Mouse (Mus musculus): ENCODE results near the gene Rabl3. TPM values are rescaled to one million over a fixed set of nuclear protein-coding genes. Genes with fewer than 3 reads are reported as not detected.

The Rabl3 gene
- total and polyA plus RNA-seq, 3 experiments: 7.3 to 13.5 TPM; not detected in 1

GRCm38 (mm10) chr16:37571554-37571953 is 31.9 kb downstream of the Rabl3 start:
- H3K79me2 ChIP-seq (ENCODE audit: control insufficient read depth, insufficient read depth, low read length, poor library complexity): no peaks in the 10 kb centered on the region
- H3K27me3 ChIP-seq (ENCODE audit: control insufficient read depth in 1 of 2, insufficient read depth in 2 of 2, low read length in 2 of 2): no peaks in the 10 kb centered on the region
- H3K4me3 ChIP-seq (ENCODE audit: control insufficient read depth in 1 of 2, insufficient read depth in 1 of 2, low read depth in 2 of 2, low read length in 2 of 2): no peak overlapping the region
- H3K9ac ChIP-seq (ENCODE audit: control insufficient read depth, low read depth, low read length, poor library complexity, severe bottlenecking): no peak overlapping the region
- H3K4me1 ChIP-seq (ENCODE audit: control insufficient read depth in 1 of 2, insufficient read depth in 2 of 2, low read length in 2 of 2): peaks cover 0 to 3% of the 10 kb centered on the region in 2 experiments; a peak in 1 of 4 replicates
- no peaks in the 10 kb centered on the region for H3K9me3 ChIP-seq (replicated peaks; ENCODE audit: insufficient read depth, low read length)
- TF ChIP-seq MXI1 (IDR thresholded peaks at IDR 0.05; ENCODE audit: low read depth, low read length) (no peak), TBP (IDR thresholded peaks at IDR 0.05; ENCODE audit: low read depth, low read length) (no peak), RCOR1 (IDR thresholded peaks at IDR 0.05; ENCODE audit: low read depth, low read length) (no peak), POLR2AphosphoS5 (IDR thresholded peaks at IDR 0.05; ENCODE audit: borderline replicate concordance, low read depth, low read length) (no peak), TCF12 (IDR thresholded peaks at IDR 0.05; ENCODE audit: low read depth, low read length) (no peak), NELFE (IDR thresholded peaks at IDR 0.05; ENCODE audit: low read depth, low read length) (no peak), GATA1 (IDR thresholded peaks at IDR 0.05; ENCODE audit: low read depth, low read length) (no peak), ZNF384 (IDR thresholded peaks at IDR 0.05; ENCODE audit: low read depth, low read length) (no peak), MAX (IDR thresholded peaks at IDR 0.05; ENCODE audit: low read length) (no peak), BHLHE40 (IDR thresholded peaks at IDR 0.05; ENCODE audit: borderline replicate concordance, low read depth, low read length) (no peak), ETS1 (IDR thresholded peaks at IDR 0.05; ENCODE audit: low read depth, low read length) (no peak), USF1 (IDR thresholded peaks at IDR 0.05; ENCODE audit: low read depth, low read length) (no peak), MEF2A (IDR thresholded peaks at IDR 0.05; ENCODE audit: extremely low read depth, insufficient replicate concordance, low read depth, low read length, poor library complexity, severe bottlenecking) (no peak), CTCF (IDR thresholded peaks at IDR 0.05 in 2 of 3, conservative IDR thresholded peaks at IDR 0.05 in 1 of 3; ENCODE audit: control insufficient read depth in 1 of 3, insufficient read depth in 1 of 3, low read depth in 2 of 3, low read length in 3 of 3, poor library complexity in 1 of 3, severe bottlenecking in 1 of 3) (no peak), POLR2AphosphoS2 (IDR thresholded peaks at IDR 0.05; ENCODE audit: low read length) (no peak)
- DNase-seq (ENCODE audit: low read depth, low spot score): no peak
- H3K36me3 ChIP-seq (ENCODE audit: control insufficient read depth in 1 of 2, insufficient read depth in 2 of 2, low read length in 2 of 2): no peaks in the 10 kb centered on the region
- H3K27ac ChIP-seq (ENCODE audit: control insufficient read depth, low read depth, low read length): no peak overlapping the region

DNA sequence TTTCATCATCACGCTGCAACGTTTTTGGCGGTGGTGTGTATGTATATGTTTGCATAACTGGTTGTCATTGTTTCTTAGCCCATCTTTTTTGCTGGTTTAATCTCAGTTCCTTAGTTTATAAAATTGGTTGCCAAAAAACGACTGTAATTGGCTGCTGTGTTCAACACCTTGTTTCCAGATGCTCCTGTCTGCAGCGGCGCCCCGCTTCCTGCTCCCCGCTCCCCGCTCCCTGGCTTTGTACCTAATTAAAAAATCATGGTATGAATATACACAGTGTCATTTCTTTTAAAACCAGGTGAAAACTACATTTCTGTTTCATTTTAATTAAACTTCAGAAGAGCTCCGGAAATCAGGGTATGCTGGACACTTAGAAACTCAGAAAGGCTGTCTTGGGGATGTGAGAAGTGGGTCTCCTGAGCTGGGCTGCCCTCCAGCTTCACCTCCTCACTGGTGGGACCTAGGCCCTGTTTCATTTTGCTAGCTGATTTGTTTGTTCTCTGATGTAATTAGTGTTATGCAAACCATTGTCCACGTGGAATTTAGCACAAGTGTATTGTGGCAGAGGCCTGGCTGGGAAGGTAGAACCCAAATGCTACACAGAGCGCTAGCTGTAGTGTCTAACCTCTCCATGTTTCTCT is 32.6 kb downstream of the Rabl3 start:
- TF ChIP-seq MEF2A (IDR thresholded peaks at IDR 0.05; ENCODE audit: extremely low read depth, insufficient replicate concordance, low read depth, low read length, poor library complexity, severe bottlenecking) (no peak), MYC (IDR thresholded peaks at IDR 0.05; ENCODE audit: low read depth, low read length) (no peak), RAD21 (IDR thresholded peaks at IDR 0.05; ENCODE audit: low read depth, low read length) (no peak), SIN3A (IDR thresholded peaks at IDR 0.05; ENCODE audit: low read length) (no peak), ZNF384 (IDR thresholded peaks at IDR 0.05; ENCODE audit: low read depth, low read length) (no peak), ZC3H11A (IDR thresholded peaks at IDR 0.05; ENCODE audit: low read depth, low read length) (no peak), MAX (IDR thresholded peaks at IDR 0.05; ENCODE audit: low read length) (no peak), EP300 (IDR thresholded peaks at IDR 0.05; ENCODE audit: low read depth in 1 of 2, low read length in 2 of 2) (no peak), MAFK (IDR thresholded peaks at IDR 0.05; ENCODE audit: borderline replicate concordance, low read depth, low read length) (no peak), RCOR1 (IDR thresholded peaks at IDR 0.05; ENCODE audit: low read depth, low read length) (no peak), POLR2AphosphoS5 (IDR thresholded peaks at IDR 0.05; ENCODE audit: borderline replicate concordance, low read depth, low read length) (no peak), TAL1 (IDR thresholded peaks at IDR 0.05; ENCODE audit: low read length) (no peak), ZMIZ1 (IDR thresholded peaks at IDR 0.05; ENCODE audit: low read depth, low read length) (no peak), MYB (IDR thresholded peaks at IDR 0.05; ENCODE audit: low read depth, low read length) (no peak), HCFC1 (IDR thresholded peaks at IDR 0.05; ENCODE audit: low read depth, low read length) (no peak), MAZ (IDR thresholded peaks at IDR 0.05; ENCODE audit: low read depth, low read length) (no peak)
- Histone ChIP-seq H3K4me3 (ENCODE audit: control insufficient read depth in 1 of 2, insufficient read depth in 1 of 2, low read depth in 2 of 2, low read length in 2 of 2) (no peak overlapping the region), H3K27me3 (ENCODE audit: control insufficient read depth in 1 of 2, insufficient read depth in 2 of 2, low read length in 2 of 2) (no peaks in the 10 kb centered on the region), H3K9me3 (replicated peaks; ENCODE audit: insufficient read depth, low read length) (no peaks in the 10 kb centered on the region), H3K79me2 (ENCODE audit: control insufficient read depth, insufficient read depth, low read length, poor library complexity) (no peaks in the 10 kb centered on the region), H3K9ac (ENCODE audit: control insufficient read depth, low read depth, low read length, poor library complexity, severe bottlenecking) (no peak overlapping the region), H3K4me1 (ENCODE audit: control insufficient read depth in 1 of 2, insufficient read depth in 2 of 2, low read length in 2 of 2) (peaks cover 0 to 3% of the 10 kb centered on the region in 2 experiments; a peak in 1 of 4 replicates), H3K27ac (ENCODE audit: control insufficient read depth, low read depth, low read length) (no peak overlapping the region), H3K36me3 (ENCODE audit: control insufficient read depth in 1 of 2, insufficient read depth in 2 of 2, low read length in 2 of 2) (no peaks in the 10 kb centered on the region)
- no peak for DNase-seq (ENCODE audit: low read depth, low spot score)

Measured in MEL (cell line).